Mouse (Mus musculus): ENCODE data around the gene Zbtb34. TPM values are rescaled to one million over a fixed set of nuclear protein-coding genes. Genes with fewer than 3 reads are reported as not detected.

Gene Zbtb34
- polyA plus RNA-seq, 1 experiment from 2014 or later, result 8.3 TPM

- Histone ChIP-seq H3K4me1 (replicated peaks) (no peaks in the 10 kb centered on the region), H3K4me3 (no peak overlapping the region), H3K36me3 (peaks cover 53% of the 10 kb centered on the region), H3K9ac (no peak overlapping the region), H3K4me2 (no peak overlapping the region), H3K9me3 (no peaks in the 10 kb centered on the region), H3K27me3 (no peaks in the 10 kb centered on the region), H3K27ac (replicated peaks) (no peak overlapping the region)
- no peak for ATAC-seq (ENCODE audit: low FRiP score, low read depth)
- WGBS, result 90% methylated on average over 3 of the region's 3 CpGs
Measured at GRCm38 (mm10) chr2:33456696-33457095, 25.6 kb upstream of the Zbtb34 start.

- H3K9ac ChIP-seq, result no peak overlapping the region
- no peaks in the 10 kb centered on the region for H3K9me3 ChIP-seq
- WGBS, result 95% methylated on average over 5 of the region's 5 CpGs
- H3K27ac ChIP-seq (replicated peaks), result no peak overlapping the region
- H3K36me3 ChIP-seq, result peaks cover 51% of the 10 kb centered on the region
- H3K27me3 ChIP-seq, result no peaks in the 10 kb centered on the region
- H3K4me3 ChIP-seq, result no peak overlapping the region
- no peak for ATAC-seq (ENCODE audit: low FRiP score, low read depth)
- no peak overlapping the region for H3K4me2 ChIP-seq
- H3K4me1 ChIP-seq (replicated peaks), result no peaks in the 10 kb centered on the region
Measured at GRCm38 (mm10) chr2:33456242-33456641, 25.1 kb upstream of the Zbtb34 start.

GRCm38 (mm10) chr2:33455350-33455749, 24.2 kb upstream of the Zbtb34 start:
- H3K9ac ChIP-seq, result no peak overlapping the region
- 79% methylated on average over 3 of the region's 3 CpGs for WGBS
- no peaks in the 10 kb centered on the region for H3K9me3 ChIP-seq
- no peaks in the 10 kb centered on the region for H3K4me1 ChIP-seq (replicated peaks)
- H3K36me3 ChIP-seq, result peaks cover 55% of the 10 kb centered on the region
- no peak overlapping the region for H3K4me2 ChIP-seq
- ATAC-seq (ENCODE audit: low FRiP score, low read depth), result no peak
- no peaks in the 10 kb centered on the region for H3K27me3 ChIP-seq
- H3K27ac ChIP-seq (replicated peaks), result no peak overlapping the region
- no peak overlapping the region for H3K4me3 ChIP-seq

GRCm38 (mm10) chr2:33454816-33455215, 23.7 kb upstream of the Zbtb34 start:
- Histone ChIP-seq H3K36me3 (peaks cover 56% of the 10 kb centered on the region), H3K9me3 (no peaks in the 10 kb centered on the region), H3K27ac (replicated peaks) (no peak overlapping the region), H3K4me1 (replicated peaks) (no peaks in the 10 kb centered on the region), H3K4me3 (no peak overlapping the region), H3K4me2 (no peak overlapping the region), H3K27me3 (no peaks in the 10 kb centered on the region), H3K9ac (no peak overlapping the region)
- WGBS, result 85% methylated on average over 8 of the region's 8 CpGs
- no peak for ATAC-seq (ENCODE audit: low FRiP score, low read depth)

- no peak overlapping the region for H3K27ac ChIP-seq (replicated peaks)
- 87% methylated on average over 3 of the region's 3 CpGs for WGBS
- H3K9ac ChIP-seq, result no peak overlapping the region
- ATAC-seq (ENCODE audit: low FRiP score, low read depth), result no peak
- no peak overlapping the region for H3K4me2 ChIP-seq
- no peaks in the 10 kb centered on the region for H3K9me3 ChIP-seq
- no peaks in the 10 kb centered on the region for H3K27me3 ChIP-seq
- H3K4me1 ChIP-seq (replicated peaks), result no peaks in the 10 kb centered on the region
- H3K4me3 ChIP-seq, result no peak overlapping the region
- H3K36me3 ChIP-seq, result peaks cover 51% of the 10 kb centered on the region
Measured at GRCm38 (mm10) chr2:33453476-33453875, 22.4 kb upstream of the Zbtb34 start.

- Histone ChIP-seq H3K27ac (replicated peaks) (no peak overlapping the region), H3K36me3 (peaks cover 51% of the 10 kb centered on the region), H3K4me2 (no peak overlapping the region), H3K27me3 (no peaks in the 10 kb centered on the region), H3K9me3 (no peaks in the 10 kb centered on the region), H3K4me3 (no peak overlapping the region), H3K9ac (no peak overlapping the region), H3K4me1 (replicated peaks) (no peaks in the 10 kb centered on the region)
- WGBS, result 92% methylated on average over 5 of the region's 5 CpGs
- no peak for ATAC-seq (ENCODE audit: low FRiP score, low read depth)
Measured at GRCm38 (mm10) chr2:33452721-33453120, 21.6 kb upstream of the Zbtb34 start.

GRCm38 (mm10) chr2:33452140-33452539, 21.0 kb upstream of the Zbtb34 start:
- Histone ChIP-seq H3K4me3 (no peak overlapping the region), H3K4me2 (no peak overlapping the region), H3K27ac (replicated peaks) (no peak overlapping the region), H3K36me3 (peaks cover 51% of the 10 kb centered on the region), H3K9me3 (no peaks in the 10 kb centered on the region), H3K4me1 (replicated peaks) (no peaks in the 10 kb centered on the region), H3K9ac (no peak overlapping the region), H3K27me3 (no peaks in the 10 kb centered on the region)
- no peak for ATAC-seq (ENCODE audit: low FRiP score, low read depth)
- WGBS, result 53% methylated on average over 4 of the region's 4 CpGs

- Histone ChIP-seq H3K9me3 (no peaks in the 10 kb centered on the region), H3K27ac (replicated peaks) (no peak overlapping the region), H3K9ac (no peak overlapping the region), H3K36me3 (peaks cover 48% of the 10 kb centered on the region), H3K4me2 (no peak overlapping the region), H3K4me3 (no peak overlapping the region), H3K4me1 (replicated peaks) (no peaks in the 10 kb centered on the region), H3K27me3 (no peaks in the 10 kb centered on the region)
- WGBS, result 86% methylated on average over 11 of the region's 11 CpGs
- ATAC-seq (ENCODE audit: low FRiP score, low read depth), result no peak
Measured at GRCm38 (mm10) chr2:33451038-33451978, 20.2 kb upstream of the Zbtb34 start.

- H3K4me3 ChIP-seq, result no peak overlapping the region
- peaks cover 34% of the 10 kb centered on the region for H3K36me3 ChIP-seq
- 92% methylated on average over 22 of the region's 22 CpGs for WGBS
- H3K9ac ChIP-seq, result no peak overlapping the region
- H3K27me3 ChIP-seq, result no peaks in the 10 kb centered on the region
- no peak overlapping the region for H3K4me2 ChIP-seq
- no peak overlapping the region for H3K27ac ChIP-seq (replicated peaks)
- no peaks in the 10 kb centered on the region for H3K9me3 ChIP-seq
- peaks cover 3% of the 10 kb centered on the region; the same call in 1 of the 2 replicates for H3K4me1 ChIP-seq (replicated peaks)
- ATAC-seq (ENCODE audit: low FRiP score, low read depth), result no peak
Measured at GRCm38 (mm10) chr2:33449119-33449873, 18.2 kb upstream of the Zbtb34 start.

- Histone ChIP-seq H3K27me3 (no peaks in the 10 kb centered on the region), H3K4me2 (no peak overlapping the region), H3K4me3 (no peak overlapping the region), H3K27ac (replicated peaks) (no peak overlapping the region), H3K9ac (no peak overlapping the region), H3K36me3 (peaks cover 10% of the 10 kb centered on the region; the same call in 1 of the 2 replicates), H3K4me1 (replicated peaks) (peaks cover 3% of the 10 kb centered on the region; the same call in 1 of the 2 replicates), H3K9me3 (no peaks in the 10 kb centered on the region)
- ATAC-seq (ENCODE audit: low FRiP score, low read depth), result no peak
- WGBS, result 78% methylated on average over 1 of the region's 1 CpGs
Measured at GRCm38 (mm10) chr2:33446796-33447195, 15.7 kb upstream of the Zbtb34 start.

GRCm38 (mm10) chr2:33445741-33446140, 14.6 kb upstream of the Zbtb34 start:
- no peak overlapping the region for H3K4me3 ChIP-seq
- peaks cover 11% of the 10 kb centered on the region for H3K4me1 ChIP-seq (replicated peaks)
- H3K36me3 ChIP-seq, result peaks cover 8% of the 10 kb centered on the region; the same call in 1 of the 2 replicates
- ATAC-seq (ENCODE audit: low FRiP score, low read depth), result no peak
- H3K27ac ChIP-seq (replicated peaks), result no peak overlapping the region
- H3K9me3 ChIP-seq, result no peaks in the 10 kb centered on the region
- H3K27me3 ChIP-seq, result no peaks in the 10 kb centered on the region
- H3K4me2 ChIP-seq, result no peak overlapping the region
- no peak overlapping the region for H3K9ac ChIP-seq
- 94% methylated on average over 5 of the region's 5 CpGs for WGBS

GRCm38 (mm10) chr2:33444862-33445261, 13.7 kb upstream of the Zbtb34 start:
- no peak overlapping the region for H3K27ac ChIP-seq (replicated peaks)
- no peak overlapping the region for H3K9ac ChIP-seq
- H3K36me3 ChIP-seq, result peaks cover 5% of the 10 kb centered on the region; the same call in 1 of the 2 replicates
- H3K9me3 ChIP-seq, result no peaks in the 10 kb centered on the region
- H3K4me3 ChIP-seq, result no peak overlapping the region
- H3K27me3 ChIP-seq, result no peaks in the 10 kb centered on the region
- H3K4me2 ChIP-seq, result no peak overlapping the region
- peaks cover 15% of the 10 kb centered on the region for H3K4me1 ChIP-seq (replicated peaks)
- no peak for ATAC-seq (ENCODE audit: low FRiP score, low read depth)
